Mouse (Mus musculus) embryonic facial prominence, embryonic 11.5 days (tissue): ENCODE results near the gene 4930402H24Rik. TPM values are rescaled to one million over a fixed set of nuclear protein-coding genes. Genes with fewer than 3 reads are reported as not detected.

Experiments used
- ATAC-seq: fragments of 200-750 bp; cut with Nextera tagmentation; replicated peaks from 2 replicates; pipeline ENCODE4 v1.8.0; 2017; ENCODE audit warnings: low read depth; ENCODE audit not compliant: insufficient number of reproducible peaks, low FRiP score, low TSS enrichment
- DNase-seq: peaks from one replicate; pipeline ENCODE4 v3.0.0-alpha.2; 2015; ENCODE audit warnings: low spot score
- H3K27ac ChIP-seq: fragments of 300-500 bp; sonication (generic); replicated peaks from 2 replicates; pipeline ENCODE4 v1.5.1; 2014; ENCODE audit warnings: mild to moderate bottlenecking, low read depth, low read length, control low read depth
- H3K27me3 ChIP-seq: fragments of 300-500 bp; sonication (generic); 2 replicates; pipeline ENCODE4 v1.6.1; 2014; ENCODE audit warnings: mild to moderate bottlenecking, low read length, moderate library complexity, mixed read lengths; ENCODE audit not compliant: control insufficient read depth, insufficient read depth
- H3K36me3 ChIP-seq: fragments of 300-500 bp; sonication (generic); replicated peaks from 2 replicates; pipeline ENCODE4 v1.6.1; 2014; ENCODE audit warnings: low read depth, mild to moderate bottlenecking, low read length, moderate library complexity, mixed read lengths; ENCODE audit not compliant: control insufficient read depth, insufficient read depth
- H3K4me1 ChIP-seq: fragments of 300-500 bp; sonication (generic); 2 replicates; pipeline ENCODE4 v1.6.1; 2014; ENCODE audit warnings: low read length, mixed read lengths; ENCODE audit not compliant: control insufficient read depth, insufficient read depth
- H3K4me2 ChIP-seq: fragments of 300-500 bp; sonication (generic); 2 replicates; pipeline ENCODE4 v1.6.1; 2014; ENCODE audit warnings: low read depth, mild to moderate bottlenecking, control low read depth, low read length, moderate library complexity
- H3K4me3 ChIP-seq: fragments of 300-500 bp; sonication (generic); 2 replicates; pipeline ENCODE4 v1.5.1; 2014; ENCODE audit warnings: low read depth, low read length, control low read depth
- H3K9ac ChIP-seq: fragments of 300-500 bp; sonication (generic); replicated peaks from 2 replicates; pipeline ENCODE4 v1.6.1; 2014; ENCODE audit warnings: mild to moderate bottlenecking, control low read depth, low read length
- H3K9me3 ChIP-seq: fragments of 300-500 bp; sonication (generic); replicated peaks from 2 replicates; pipeline ENCODE4 v1.6.1; 2016; ENCODE audit warnings: mild to moderate bottlenecking, low read length, inconsistent platforms, mixed read lengths; ENCODE audit not compliant: control insufficient read depth
- WGBS: fragments of 180-500 bp; shearing (Covaris S2); extraction: QIAGEN DNeasy Blood & Tissue Kit; methylation state at CpG from one replicate; pipeline ENCODE4 v1.1.7; 2014; 5-methylcytosine and 5-hydroxymethylcytosine counted together
- polyA plus RNA-seq: library from polyadenylated mRNA; unstranded; fragments of >200 nt; fragmentation: Nextera tagmentation; extraction: Ambion mirVana; gene quantifications from 2 replicates; pipeline ENCODE4 v1.2.1, GENCODE M21; 2014

4930402H24Rik gene
- polyA plus RNA-seq, 1 experiment from 2014 or later, result 31.3 TPM

- Histone ChIP-seq H3K36me3 (no peaks in the 10 kb centered on the region), H3K4me3 (no peak overlapping the region), H3K9ac (no peak overlapping the region), H3K4me1 (no peaks in the 10 kb centered on the region), H3K27me3 (no peaks in the 10 kb centered on the region), H3K27ac (no peak overlapping the region), H3K9me3 (no peaks in the 10 kb centered on the region), H3K4me2 (no peak overlapping the region)
- DNase-seq (no peak), ATAC-seq (no peak)
- WGBS, result 98% methylated on average over 2 of the region's 2 CpGs
Measured at GRCm38 (mm10) chr2:130896944-130897343, 9.3 kb downstream of the 4930402H24Rik start.

DNA sequence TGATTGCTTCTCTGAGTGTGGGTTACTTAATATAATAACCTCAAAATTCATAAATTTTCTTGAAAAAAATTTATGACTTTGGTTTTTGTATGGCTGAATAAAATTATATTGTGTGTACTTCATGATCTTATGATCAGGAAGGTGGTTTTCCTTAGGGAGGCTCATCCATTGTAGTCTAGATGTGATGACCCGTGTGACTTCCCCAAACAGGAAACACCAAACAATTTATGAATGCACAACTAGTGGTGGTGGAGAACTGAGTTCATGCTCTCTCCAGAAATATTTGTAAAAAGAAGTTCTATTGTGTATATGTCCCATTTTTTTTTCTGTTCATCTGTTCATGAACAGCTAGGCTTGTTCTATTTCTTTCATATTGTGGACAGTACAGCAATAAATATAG is 18.8 kb downstream of the 4930402H24Rik start:
- Histone ChIP-seq H3K9ac (no peak overlapping the region), H3K27ac (no peak overlapping the region), H3K4me2 (no peak overlapping the region), H3K4me1 (no peaks in the 10 kb centered on the region), H3K4me3 (no peak overlapping the region), H3K9me3 (no peaks in the 10 kb centered on the region), H3K27me3 (no peaks in the 10 kb centered on the region), H3K36me3 (no peaks in the 10 kb centered on the region)
- WGBS, result 89% methylated on average over 1 of the region's 1 CpGs
- ATAC-seq (no peak), DNase-seq (no peak)

DNA sequence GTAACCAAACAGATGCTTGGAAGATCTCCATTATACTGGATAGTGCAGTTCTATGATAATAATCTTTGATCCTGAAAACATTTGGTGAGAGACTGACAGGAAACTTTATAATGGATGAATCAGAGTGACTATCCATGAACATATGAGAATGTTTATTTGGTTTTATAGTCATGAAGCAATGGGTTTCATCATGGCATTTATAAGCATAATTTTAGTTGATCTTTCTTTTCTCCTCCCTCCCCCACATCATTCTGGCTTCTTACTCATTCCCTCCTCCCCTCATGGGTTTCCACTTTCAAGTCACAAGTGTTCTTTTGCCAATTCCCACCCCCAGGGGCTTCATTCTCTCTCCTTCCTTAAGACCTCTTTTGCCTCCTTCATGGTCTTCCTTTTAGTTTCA is 19.2 kb downstream of the 4930402H24Rik start:
- H3K9ac ChIP-seq, result no peak overlapping the region
- H3K27ac ChIP-seq, result no peak overlapping the region
- no peak overlapping the region for H3K4me2 ChIP-seq
- ATAC-seq (no peak), DNase-seq (no peak)
- no peaks in the 10 kb centered on the region for H3K27me3 ChIP-seq
- H3K4me1 ChIP-seq, result no peaks in the 10 kb centered on the region
- no peaks in the 10 kb centered on the region for H3K36me3 ChIP-seq
- no peaks in the 10 kb centered on the region for H3K9me3 ChIP-seq
- H3K4me3 ChIP-seq, result no peak overlapping the region

GRCm38 (mm10) chr2:130877376-130877775 is 28.8 kb downstream of the 4930402H24Rik start:
- H3K9me3 ChIP-seq, result no peaks in the 10 kb centered on the region
- H3K36me3 ChIP-seq, result no peaks in the 10 kb centered on the region
- H3K4me2 ChIP-seq, result no peak overlapping the region
- WGBS, result 53% methylated on average over 3 of the region's 3 CpGs
- no peak overlapping the region for H3K9ac ChIP-seq
- H3K4me3 ChIP-seq, result no peak overlapping the region
- H3K4me1 ChIP-seq, result no peaks in the 10 kb centered on the region
- DNase-seq (no peak), ATAC-seq (no peak)
- no peaks in the 10 kb centered on the region for H3K27me3 ChIP-seq
- H3K27ac ChIP-seq, result no peak overlapping the region

- DNase-seq (no peak), ATAC-seq (no peak)
- H3K27ac ChIP-seq, result no peak overlapping the region
- H3K4me2 ChIP-seq, result no peak overlapping the region
- no peak overlapping the region for H3K9ac ChIP-seq
- H3K9me3 ChIP-seq, result no peaks in the 10 kb centered on the region
- H3K27me3 ChIP-seq, result no peaks in the 10 kb centered on the region
- 95% methylated on average over 5 of the region's 5 CpGs for WGBS
- no peaks in the 10 kb centered on the region for H3K36me3 ChIP-seq
- H3K4me1 ChIP-seq, result no peaks in the 10 kb centered on the region
- H3K4me3 ChIP-seq, result no peak overlapping the region
Measured at GRCm38 (mm10) chr2:130870916-130871315, 35.3 kb downstream of the 4930402H24Rik start.

GRCm38 (mm10) chr2:130862091-130862490 is 44.1 kb downstream of the 4930402H24Rik start:
- WGBS, result 87% methylated on average over 3 of the region's 3 CpGs
- Histone ChIP-seq H3K9me3 (no peaks in the 10 kb centered on the region), H3K36me3 (no peaks in the 10 kb centered on the region), H3K4me2 (no peak overlapping the region), H3K9ac (no peak overlapping the region), H3K4me3 (no peak overlapping the region), H3K27ac (no peak overlapping the region), H3K27me3 (no peaks in the 10 kb centered on the region), H3K4me1 (no peaks in the 10 kb centered on the region)
- ATAC-seq (no peak), DNase-seq (no peak)

DNA sequence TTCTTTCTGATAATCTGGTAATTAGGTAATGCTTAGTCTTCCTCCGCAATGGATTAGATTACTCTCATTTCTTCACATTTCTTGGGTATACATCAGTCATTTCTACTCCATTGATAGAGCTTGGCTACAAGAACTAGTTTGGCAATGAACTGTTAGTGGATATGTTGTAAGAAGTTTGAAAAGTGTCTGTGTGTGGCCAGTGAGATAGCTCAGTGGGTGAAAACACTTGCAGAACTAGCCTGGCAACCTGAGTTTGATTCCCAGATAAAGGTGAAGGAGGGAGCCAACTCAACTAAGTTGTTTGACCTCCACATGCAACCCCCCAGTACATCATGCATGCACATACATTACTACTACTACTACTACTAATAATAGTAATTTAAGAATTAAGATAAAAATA is 53.2 kb downstream of the 4930402H24Rik start:
- H3K4me1 ChIP-seq, result no peaks in the 10 kb centered on the region
- H3K4me2 ChIP-seq, result no peak overlapping the region
- H3K27ac ChIP-seq, result no peak overlapping the region
- 89% methylated on average over 1 of the region's 1 CpGs for WGBS
- no peak overlapping the region for H3K9ac ChIP-seq
- H3K36me3 ChIP-seq, result no peaks in the 10 kb centered on the region
- H3K27me3 ChIP-seq, result no peaks in the 10 kb centered on the region
- DNase-seq, result no peak
- no peak for ATAC-seq
- H3K4me3 ChIP-seq, result no peak overlapping the region
- no peaks in the 10 kb centered on the region for H3K9me3 ChIP-seq

DNA sequence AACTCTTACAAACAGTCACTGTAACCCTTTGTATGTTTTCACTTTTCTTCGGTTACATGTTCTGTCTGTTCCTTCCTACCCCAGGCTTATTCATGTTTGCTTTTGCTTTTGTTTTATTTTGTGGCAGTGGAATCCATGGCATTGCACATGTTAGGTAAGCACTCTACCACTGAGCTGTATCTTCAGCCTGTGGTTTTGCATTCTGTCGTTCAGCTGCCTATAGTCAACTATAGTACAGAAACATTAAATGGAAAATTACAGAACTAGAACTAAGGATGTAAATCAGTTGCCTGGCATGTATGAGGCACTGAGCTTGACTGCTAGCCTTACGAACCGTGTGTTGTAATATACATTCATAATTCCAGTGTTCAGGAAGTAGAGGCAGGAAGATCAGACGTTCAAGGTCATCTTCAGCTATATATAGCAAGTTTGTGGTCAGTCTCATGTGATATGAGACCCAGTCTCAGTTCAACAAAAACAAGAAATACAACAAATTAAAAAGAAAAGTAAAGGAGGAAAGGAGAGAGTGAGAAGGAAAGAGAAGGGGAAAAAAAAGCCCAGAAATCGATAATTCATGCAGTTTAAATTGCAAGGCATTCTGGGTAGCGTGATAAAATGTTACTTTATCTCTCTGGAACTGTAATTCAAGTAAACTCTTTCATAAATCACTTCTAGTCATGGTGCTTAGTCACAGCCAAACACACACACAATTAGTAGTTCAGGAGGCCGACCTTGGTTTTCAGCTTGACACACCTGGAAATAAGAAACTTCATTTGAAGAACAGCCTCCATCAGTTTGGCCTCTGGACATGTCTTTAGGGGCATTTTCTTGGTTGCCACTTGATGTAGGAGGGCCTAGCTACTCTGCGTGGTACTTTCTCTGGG is 54.6 kb downstream of the 4930402H24Rik start:
- 84% methylated on average over 9 of the region's 9 CpGs for WGBS
- no peak overlapping the region for H3K9ac ChIP-seq
- DNase-seq (no peak), ATAC-seq (no peak)
- H3K36me3 ChIP-seq, result no peaks in the 10 kb centered on the region
- no peaks in the 10 kb centered on the region for H3K27me3 ChIP-seq
- no peak overlapping the region for H3K27ac ChIP-seq
- no peaks in the 10 kb centered on the region for H3K4me1 ChIP-seq
- H3K4me3 ChIP-seq, result no peak overlapping the region
- H3K4me2 ChIP-seq, result no peak overlapping the region
- H3K9me3 ChIP-seq, result no peaks in the 10 kb centered on the region
